Mouse (Mus musculus) bone marrow macrophage, adult 2 months (primary cell): ENCODE data around the gene Utf1.

Experiments used
- CTCF ChIP-seq: IDR thresholded peaks from 2 replicates; pipeline ENCODE4 v1.5.1; 2012; ENCODE audit warnings: low read depth, mild to moderate bottlenecking, low read length, moderate library complexity
- POLR2A ChIP-seq: IDR thresholded peaks from 2 replicates; pipeline ENCODE4 v1.6.1; 2012; ENCODE audit warnings: mild to moderate bottlenecking, low read depth, low read length, borderline replicate concordance

- TF ChIP-seq CTCF = no peak
- TF ChIP-seq POLR2A = no peak
Observed at GRCm38 (mm10) chr7:139900896-139901295, 42.7 kb upstream of the Utf1 start.
